Mouse (Mus musculus) spleen, adult 18-20 months (tissue): Measurements from ENCODE around the gene Rtn2.
"Not testable (repeated sequence)": the region's sequence is repeated elsewhere in the genome, so short reads cannot be mapped to it uniquely, and the experiment has no call there.

Source experiments
- DNase-seq, 2 experiments: peaks; one replicate each; pipeline ENCODE4 v3.0.0; 2022; ENCODE audit warnings: mixed read lengths in 2 of 2

Rtn2 gene

DNA sequence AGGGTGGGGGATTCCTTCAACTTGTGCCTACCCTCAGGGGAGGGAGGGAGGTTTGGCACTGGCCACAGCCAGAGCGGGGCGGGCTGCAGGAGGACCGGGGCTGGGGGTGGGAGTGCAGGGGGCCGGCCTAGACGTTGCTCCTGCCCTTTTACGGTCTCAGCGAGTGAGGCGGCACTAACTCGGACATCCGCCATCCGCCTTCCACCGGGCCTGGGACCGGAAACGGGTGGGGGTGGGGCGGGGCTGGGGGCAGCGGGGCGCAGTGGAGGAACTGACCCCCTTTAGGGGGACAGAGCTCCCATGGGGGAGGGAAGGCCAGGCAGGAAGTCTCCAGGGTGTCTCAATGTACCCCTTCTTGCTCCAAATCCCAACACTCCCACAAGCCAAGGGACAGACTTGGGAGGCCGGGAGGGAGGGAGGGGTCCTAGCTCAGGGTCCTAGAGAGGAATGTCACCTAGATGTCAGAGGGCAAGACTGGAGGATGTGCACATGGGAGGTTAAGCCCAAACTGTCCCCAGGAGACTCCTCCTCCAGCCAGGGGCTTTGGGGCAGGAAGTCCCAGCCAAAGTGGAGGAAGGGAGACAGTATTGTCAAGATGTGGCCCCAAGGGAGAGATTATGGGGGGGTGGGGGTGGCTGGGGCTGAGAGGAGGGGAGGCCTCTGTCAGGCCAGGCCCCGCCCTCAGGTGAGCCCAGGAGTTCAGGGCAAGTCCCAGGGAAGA is 12.5 kb upstream of the Rtn2 start:
- peak; percentile 62 to 63 for DNase-seq

DNA sequence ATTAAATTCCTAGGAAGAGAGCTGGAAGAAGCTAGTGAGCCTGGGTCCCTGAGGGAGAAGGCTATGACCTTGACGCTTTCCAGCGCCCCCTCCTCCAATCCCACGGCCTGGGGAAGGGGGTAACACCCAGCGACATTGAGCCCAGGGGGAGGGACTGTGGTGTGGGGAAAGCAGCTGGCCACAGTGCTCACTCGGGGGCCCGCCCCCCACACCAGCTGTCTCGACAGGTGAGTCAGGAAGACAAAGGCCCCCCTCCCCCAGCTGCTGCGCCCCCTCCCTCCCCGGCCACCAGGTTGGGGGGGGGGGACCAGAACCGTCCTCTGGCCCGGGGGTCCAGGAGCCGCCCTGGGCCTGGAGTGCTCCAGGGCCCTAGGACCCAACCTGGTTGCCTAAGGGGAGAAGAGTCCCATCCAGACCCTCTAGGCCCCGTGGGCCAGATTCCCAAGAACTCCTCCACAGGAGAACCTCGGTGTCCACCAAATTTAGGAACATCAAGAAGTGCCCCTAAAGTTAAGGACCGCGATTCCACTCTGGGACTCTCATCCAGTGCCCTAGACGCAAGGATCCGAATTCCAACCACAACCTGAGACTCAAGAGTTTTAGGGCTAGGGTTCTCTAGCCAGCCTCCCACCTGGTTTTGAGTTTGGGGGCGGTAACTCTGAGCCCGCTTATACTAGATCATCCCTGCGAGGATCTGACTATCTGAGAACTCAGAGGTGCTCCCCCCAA is 11.8 kb upstream of the Rtn2 start:
- DNase-seq: peak; percentile 45 to 49

DNA sequence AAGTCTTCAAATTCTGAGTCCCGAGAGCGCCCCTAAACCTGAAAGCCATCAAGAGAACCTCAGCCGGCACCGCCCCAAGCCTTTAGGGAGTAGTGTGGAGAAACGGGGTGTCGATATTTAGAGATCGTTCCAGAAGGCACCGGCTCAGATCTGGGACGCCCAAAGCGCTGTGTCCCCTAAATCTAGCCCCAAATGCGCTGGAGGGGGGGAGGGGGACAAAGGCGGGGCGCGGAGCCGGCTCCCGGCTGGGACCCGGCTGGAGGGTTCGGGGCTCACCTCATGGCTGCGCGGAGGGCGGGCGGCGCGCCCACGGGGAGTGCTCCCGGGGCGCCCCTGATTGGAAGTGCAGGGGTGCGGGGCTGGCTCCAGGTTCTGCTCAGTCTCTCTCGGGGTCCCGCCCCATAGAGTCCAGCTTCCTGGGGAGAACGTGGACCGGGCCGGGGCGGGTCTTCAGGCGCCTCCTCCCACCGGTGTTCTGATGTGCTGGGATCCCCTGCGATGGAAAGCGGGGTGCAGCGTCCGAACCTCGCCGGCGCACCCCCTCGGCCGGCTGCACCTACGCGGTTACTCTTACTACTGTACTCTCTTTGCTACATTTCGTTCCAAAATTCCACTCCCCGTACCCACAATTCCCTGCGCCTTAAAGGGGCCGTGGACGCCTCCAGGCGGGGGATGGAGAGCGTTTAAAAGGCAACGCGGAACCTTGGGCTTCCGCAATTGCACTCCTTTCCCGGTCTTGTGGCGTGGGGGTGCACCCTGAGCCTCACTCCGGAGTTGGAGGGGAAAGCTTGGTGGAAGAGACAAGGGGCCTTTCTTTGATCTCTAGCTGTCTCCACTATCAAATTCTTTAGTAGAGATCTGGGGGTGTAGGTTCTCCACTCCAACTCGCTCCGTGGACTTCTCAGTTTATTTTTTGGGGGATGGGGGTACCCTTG is 10.9 kb upstream of the Rtn2 start, which contains the start of gene Vasp:
Gene Vasp, minus strand, starts transcription at position 580 of the 935 bp plus-strand sequence.
- DNase-seq: peak; percentile 77 to 81

DNA sequence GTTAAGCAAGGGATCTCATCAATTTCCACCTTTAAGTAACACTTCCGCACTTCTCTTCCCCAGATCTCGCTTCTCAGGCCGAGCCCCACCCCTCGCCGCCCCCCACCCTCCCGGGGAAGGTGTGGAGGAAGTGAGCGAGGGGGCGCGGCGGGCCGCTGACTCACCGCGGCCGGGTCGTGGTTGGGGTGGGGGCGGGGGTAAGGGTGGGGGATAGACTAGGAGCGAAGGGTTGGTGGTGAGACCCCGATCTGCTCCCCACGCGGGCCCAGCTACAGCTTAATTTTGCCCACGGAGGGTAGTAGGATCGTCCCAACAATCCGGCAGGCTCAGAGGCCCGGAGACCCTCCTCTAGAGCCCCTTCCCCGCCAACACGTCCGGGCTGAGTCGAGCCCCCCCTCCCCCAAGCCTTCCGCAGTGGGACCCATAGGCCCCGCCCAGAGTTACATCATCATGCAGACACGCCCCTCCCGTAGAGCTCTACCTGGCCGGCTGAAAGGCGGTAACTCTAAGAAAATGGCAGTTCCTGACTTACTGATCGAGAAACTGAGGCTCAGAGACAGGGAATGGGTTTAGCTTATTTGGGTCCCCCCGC is 10.2 kb upstream of the Rtn2 start:
- peak; percentile 81 to 88 for DNase-seq

DNA sequence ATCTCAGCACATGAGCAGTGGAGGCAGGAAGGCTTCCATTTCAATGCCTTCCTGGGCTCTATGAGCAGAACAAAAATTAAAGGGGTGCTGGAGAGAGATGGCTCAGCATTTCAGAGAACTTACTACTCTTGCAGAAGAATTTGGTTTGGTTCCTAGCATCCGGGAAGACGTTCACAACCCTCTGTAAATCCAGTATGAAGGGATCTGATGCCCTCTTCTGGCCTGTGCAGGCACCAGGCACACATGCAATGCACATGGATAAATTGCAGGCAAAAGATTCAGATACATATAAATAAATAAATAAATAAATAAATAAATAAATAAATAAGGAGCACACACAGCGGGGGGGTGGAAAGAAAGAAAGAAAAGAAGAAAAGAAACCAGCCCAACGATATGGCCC is 6.2 kb upstream of the Rtn2 start:
- DNase-seq: no peak

DNA sequence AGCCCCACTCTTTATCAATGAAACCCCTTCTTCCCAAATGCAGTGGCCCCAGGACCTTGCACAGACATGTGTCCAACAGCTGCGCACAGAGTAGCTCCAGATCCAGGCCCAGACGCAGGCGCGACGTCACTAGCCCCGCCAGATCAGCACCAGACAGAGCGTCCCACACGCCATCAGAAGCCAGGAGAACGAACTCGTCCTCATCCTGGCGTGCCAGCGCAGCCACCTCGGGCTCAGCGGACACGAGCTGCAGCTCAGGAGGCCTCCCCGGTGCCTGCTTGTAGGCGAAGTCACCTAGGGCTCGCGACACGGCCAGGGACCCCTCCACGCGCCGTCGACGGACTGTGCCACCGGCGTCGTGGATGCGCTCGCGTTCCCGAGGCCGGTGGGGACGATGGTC is 3.4 kb upstream of the Rtn2 start:
- no peak for DNase-seq

DNA sequence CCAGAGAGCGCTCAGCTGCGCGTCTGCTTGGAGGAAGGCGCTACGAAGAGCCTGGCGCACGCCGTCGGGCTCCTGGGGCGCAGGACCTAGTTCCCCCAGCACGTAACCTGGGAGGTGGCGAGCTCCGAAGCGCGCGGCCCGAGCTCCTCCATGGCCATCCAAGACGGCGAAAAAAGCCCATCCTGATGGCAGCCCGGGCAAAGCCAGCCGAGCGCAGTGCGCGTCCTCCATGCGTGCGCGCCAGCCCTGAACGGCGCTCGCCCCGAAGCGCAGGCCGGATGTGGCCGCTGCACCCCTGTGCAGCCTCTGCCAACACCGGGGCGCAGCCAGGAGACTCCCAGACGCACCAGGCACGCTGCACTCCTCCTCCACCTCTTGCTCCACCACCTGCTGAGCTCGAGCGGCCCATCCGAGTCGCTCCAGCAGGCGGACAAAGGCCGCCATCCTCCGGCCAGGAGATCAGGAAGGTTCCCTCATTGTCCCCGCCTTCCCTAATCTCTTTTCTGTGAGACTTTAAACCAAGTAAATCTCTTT is 2.8 kb upstream of the Rtn2 start, which contains the start of gene Ppm1n:
Gene Ppm1n, minus strand, starts transcription at position 484 of the 534 bp plus-strand sequence.
- no peak for DNase-seq

DNA sequence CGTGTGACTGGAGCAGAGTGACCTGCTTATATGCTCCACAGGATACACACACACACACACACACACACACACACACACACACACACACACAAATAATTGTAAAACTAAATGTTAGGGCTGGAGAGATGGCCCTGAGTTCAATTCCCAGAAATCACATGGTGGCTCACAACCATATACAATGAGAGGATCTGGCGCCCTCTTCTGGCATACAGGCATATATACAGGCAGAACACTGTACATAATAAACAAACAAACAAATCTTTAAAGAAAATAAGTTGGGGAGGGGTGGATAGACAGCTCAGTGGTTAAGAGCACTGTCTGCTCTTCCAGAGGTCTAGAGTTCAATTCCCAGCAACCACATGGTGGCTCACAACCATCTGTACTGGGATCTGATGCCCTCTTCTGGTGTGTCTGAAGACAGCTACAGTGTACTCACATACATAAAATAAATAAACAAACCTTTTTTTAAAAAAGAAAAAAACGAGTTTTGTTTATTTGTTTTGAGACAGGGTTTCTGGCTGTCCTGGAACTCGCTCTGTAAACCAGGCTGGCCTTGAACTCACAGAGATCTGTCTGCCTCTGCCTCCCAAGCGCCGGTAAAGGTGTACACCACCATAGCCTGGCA is 632 bp upstream of the Rtn2 start:
- DNase-seq: not testable (repeated sequence)

DNA sequence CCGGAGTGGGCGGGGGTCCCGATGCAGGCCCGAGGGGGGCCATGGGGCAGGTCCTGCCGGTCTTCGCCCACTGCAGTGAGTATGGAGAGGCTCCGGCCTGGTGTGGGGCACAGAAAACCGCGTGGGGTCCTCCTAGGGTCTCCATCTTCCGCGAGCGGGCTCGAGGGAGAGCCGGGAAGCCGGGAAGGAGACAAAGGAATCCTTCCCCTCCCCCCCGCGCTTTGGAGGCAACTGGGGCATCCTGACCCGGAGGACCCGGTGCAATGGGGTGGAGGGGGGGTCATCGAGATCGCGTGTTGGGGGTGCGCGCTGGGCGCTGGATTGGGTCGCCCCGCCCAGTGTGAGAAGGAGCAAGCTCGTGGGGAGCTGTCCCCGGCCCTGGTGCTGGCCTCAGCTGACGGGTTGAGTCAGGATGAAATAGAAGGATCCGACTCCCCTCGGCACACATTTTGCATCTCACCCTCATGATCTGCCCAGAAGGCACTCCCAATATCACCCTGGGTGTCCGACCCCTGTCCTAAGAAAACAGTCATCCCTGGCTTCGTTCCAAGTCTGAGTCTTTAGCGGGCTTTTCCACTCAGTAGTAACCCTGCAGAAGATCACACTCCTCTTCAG is 474 bp downstream of the Rtn2 start:
- DNase-seq: peak in 1 of 2 experiments; percentile 53

DNA sequence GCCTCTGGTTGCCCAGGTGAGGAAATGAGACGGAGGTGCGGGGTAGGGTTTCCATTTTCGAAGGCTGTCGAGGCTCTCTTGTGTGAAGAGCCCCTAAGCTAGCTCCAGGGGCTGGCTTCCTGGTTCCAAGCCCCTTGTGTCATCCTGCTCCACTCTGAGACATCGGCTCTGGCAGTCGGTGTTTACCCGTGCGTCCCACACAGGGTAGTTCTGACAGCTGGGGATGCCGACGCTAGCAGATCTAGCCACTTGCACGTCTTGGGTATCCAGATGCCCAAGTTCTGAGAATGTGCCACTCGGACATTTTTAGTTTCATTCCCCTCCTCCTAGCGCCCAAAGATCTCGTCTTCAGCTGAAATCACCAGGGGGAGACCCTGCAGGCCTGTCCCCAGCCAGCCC is 981 bp downstream of the Rtn2 start:
- no peak for DNase-seq

DNA sequence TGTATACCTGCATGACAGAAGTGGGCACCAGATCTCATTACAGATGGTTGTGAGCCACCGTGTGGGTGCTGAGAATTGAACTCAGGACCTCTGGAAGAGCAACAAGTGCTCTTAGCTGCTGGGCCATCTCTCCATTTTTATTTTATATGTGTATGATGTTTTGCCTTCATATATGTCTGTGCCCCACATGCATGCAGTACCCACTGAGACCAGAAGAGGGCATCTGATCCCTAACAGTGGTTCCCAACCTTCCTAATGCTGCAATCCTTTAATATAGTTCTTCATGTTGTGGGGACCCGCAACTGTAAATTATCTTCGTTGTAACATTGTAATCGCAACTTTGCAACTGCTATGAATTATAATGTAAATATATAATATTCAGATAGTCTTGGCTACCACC is 2.3 kb downstream of the Rtn2 start:
- DNase-seq: peak in 1 of 2 experiments; percentile 60

DNA sequence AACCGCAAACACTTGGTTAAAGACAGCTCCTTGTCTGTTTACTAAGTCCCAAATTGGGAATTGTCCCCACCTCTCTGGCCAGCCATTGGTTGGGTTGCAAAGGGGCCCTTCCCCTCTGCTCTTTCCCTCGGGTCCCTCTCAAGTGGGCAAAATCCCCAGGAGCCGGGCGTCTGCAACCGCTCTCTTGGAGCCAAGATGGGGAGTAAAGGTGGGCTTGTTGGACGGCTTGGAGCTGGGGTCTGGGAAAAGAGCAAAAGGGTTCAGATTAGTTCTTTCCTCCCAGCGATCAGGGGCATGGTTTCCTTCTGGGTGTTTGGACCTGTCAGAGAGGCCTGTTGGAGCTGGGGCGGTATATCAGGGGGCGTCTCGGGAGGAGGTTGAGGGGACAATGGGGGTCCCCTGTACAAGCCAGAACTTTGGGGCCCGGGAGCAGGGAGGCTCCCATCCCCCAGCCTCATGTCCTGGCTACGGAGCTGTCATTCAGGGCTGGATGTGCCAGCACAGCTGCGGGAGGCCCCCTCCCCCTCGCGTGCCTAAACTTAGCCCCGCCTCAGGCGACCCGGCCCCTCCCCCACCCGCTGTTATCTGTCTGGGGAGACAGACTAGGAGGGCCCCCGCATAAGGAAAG is 8.7 kb downstream of the Rtn2 start:
- DNase-seq: no peak

DNA sequence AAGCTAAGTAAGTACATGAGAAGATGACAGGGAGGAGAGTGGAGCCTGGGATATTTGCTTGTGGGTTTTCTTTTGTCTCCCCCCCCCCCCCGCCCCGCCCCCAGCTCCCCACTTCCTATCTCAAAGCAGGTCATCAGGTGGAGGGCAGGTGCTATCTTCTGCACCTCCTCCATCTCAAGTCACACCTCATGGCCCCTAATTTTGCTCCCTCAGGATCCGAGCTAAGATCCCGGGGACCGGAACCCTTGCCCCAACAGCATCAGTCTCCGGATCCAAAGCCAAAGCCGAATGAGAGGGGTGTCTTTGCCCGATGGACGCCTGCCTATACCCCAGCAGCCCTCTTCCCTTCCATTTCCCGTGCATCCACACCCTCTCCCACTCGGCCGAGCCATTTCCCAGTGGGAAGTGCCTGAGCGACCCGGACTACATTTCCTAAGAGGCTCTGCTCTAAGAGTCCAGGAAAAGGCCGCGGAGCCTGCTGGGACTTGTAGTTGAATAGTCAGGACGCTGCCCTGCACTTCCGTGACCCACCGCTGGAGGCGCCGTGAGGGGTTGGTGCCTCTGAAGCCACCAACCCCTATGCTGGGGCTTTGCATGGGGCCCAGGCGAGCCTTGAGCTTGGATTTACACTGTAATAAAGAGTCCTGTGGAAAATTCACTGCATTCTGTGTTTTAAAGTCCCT is 13.2 kb downstream of the Rtn2 start:
- DNase-seq: peak; percentile 86 to 97

DNA sequence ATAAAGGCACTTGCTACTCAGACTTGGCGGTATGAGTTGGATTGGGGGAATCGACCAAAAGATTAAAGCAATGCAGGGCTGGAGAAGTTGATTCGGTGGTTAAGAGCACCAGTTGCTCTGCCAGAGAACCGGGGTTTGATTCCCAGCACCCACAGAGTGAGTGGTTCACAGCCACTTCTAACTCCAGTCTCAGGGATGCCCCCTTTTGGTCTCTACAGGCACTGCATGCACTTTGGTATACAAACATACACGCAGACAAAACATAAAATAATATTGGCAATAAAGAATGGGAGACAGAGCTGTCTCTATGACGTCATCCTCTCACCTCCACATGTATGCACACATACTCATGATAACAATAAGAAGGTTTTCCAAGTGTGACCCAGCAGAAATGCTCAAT is 14.6 kb downstream of the Rtn2 start:
- DNase-seq: no peak

DNA sequence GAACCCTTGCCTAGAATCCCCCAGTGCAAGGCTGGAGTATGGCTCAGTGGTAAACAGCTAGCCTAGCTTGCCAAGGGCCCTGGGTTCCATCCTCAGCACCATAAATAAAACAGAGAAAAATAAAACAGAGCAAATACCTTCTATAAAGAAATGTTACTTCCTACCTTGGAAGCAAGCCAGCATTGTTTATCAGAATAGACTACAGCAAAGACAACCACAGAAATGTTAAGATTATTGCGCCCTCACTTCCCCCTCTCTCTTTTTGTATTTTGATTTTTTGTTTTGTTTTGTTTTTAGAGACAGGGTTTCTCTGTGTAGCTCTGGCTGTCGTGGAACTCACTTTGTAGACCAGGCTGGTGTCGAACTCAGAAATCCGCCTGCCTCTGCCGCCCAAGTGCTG is 15.4 kb downstream of the Rtn2 start:
- no peak for DNase-seq

DNA sequence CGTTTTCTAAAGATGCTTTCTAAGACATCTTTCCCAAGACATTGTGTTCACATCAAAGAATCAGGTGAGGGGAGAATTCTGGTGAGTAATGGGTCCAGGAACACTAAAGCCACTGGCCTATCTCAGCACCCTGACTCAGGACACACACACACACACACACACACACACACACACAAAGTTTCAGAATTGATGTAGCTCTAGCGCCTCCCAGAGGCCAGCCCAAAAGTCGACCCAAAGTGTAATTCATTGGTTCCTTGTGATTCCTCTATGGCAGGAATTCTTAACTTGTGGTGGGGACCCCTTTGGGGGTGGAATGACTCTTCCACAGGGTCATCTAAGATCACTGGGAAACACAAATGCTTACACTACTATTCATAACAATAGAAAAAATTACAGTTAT is 16.8 kb downstream of the Rtn2 start:
- no peak for DNase-seq

DNA sequence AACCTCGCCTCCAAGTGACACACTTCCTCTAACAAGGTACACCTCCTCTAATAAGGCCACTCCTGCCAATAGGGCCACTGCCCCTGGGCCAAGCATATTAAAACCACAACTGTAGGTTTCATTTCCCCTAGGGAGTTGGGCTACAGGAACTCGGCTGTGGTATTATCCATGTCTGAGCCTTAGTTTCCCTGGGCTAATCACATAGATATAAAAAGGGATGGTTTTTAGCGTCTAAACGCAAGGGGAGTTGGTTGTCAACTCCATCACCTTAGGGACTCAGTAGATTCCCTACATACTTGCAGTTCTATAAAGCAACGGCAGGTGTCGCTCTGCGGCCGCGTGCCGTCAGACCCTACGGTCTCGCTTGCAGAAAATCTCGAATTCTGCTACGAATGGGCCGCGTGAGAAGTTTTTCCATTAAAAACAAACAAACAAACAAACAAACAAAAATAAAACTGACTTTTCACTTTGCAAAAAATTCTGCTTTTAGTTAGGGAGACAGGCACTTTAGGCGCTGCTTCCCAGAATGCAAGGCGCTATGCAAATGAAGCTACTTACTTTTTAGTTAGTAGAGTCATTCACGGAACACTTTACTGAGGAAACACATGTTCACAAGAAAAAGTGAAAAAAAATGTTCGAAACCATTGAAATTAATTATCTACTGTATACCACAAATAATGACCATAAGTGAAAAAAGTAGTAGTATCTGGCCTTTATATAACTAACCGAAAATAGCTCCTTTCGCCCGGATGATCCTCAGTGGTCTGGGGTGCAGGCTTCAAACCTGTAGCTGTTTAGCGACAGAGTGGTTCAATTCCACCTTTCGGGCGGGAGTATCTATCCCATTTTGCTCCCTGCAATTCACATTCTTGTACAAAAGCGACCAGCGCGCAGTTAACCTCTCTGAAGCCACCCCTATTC is 18.3 kb downstream of the Rtn2 start:
- DNase-seq: peak; percentile 61 to 80

DNA sequence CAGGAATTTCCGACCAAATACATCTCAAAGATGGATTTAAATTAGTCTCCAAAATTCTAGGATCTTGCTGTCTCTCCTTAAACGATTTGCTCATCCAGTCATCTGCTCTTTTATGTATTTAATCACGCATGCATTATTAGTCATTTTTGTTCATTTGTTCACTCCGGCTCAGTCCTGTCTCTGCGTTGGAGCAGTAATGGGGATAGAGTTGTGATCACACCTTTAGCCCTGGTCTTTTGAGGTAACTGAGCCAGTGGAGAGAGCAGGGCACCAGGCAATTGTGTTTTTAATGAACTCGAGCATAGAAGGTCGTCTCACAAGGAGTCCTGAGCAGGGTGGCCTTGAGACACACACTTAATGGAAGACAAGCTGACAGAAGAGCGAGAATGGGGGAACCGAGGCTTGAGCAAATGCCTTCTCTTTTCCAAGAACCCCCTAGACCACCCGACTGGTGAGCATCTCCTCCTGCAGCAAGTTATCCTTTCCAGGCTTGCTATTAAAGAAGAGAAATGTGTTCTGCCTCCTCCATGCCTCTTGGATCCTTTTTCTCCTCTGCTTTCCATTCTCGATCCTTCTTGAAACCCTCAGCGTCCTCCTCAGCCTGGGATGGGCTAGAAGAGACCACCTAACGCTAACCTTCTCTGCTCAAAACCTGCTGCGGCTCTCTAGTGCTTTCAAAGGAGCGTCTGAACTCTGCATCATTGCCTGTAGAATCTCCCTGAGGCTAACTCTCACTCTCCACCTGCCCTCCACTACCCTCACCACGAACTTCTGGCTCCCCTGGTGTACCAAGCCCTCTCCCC is 19.2 kb downstream of the Rtn2 start:
- no peak for DNase-seq
